Mouse (Mus musculus): ENCODE measurements around the gene Bicra.

Bicra gene

GRCm38 (mm10) chr7:16047338-16048146, at the start of gene Bicra:
Gene Bicra (minus strand): TSS chr7:16047921.
- peak; percentile 91 for DNase-seq (ENCODE audit: low read depth, low spot score)

- no peak for DNase-seq (ENCODE audit: low read depth, low spot score)
Measured at GRCm38 (mm10) chr7:16094592-16094991, 46.9 kb upstream of the Bicra start.

DNA sequence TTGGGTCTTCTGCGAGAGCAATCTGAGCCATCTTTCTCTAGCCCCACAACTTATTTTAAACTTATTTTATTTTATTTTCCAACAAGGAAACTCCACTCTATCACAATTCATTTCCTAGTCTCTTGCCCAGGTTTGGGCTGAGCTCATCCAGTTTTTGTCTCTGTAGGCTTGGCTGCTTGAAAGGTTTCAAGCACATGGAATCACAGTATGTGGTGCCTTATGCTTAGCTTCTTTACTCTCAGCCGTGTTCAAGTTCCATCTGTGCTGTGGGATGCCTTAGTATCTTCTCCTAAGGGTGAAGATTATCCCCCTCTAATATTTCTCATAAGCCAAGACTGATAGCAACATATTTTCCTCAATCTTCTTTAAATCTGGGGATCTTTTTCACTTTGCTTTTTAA, 39.9 kb upstream of the Bicra start:
- DNase-seq (ENCODE audit: low read depth, low spot score): peak; percentile 88

- DNase-seq (ENCODE audit: low read depth, low spot score): no peak
Measured at GRCm38 (mm10) chr7:16083361-16083760, 35.6 kb upstream of the Bicra start.

GRCm38 (mm10) chr7:16080581-16080980, 32.9 kb upstream of the Bicra start:
- no peak for DNase-seq (ENCODE audit: low read depth, low spot score)

DNA sequence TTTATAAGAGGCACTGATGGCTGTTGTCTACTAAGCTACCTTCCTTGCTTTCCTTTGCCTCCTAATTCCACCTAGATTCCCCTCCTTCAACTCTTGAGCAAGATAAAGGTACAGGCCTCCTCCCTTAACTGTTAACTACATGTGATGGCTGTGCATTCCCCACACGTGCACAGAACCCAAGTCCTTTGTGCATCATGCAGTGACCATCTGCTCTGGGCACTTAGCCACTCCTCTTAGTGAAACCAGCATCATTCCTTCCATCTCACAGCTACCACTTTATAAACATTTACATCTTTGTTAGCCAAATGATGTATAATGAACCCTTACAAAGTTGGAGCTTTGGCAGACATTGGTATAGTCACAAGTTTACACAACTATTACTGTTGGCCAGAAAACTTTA, 32.2 kb upstream of the Bicra start:
- peak; percentile 39 for DNase-seq (ENCODE audit: low read depth, low spot score)

DNA sequence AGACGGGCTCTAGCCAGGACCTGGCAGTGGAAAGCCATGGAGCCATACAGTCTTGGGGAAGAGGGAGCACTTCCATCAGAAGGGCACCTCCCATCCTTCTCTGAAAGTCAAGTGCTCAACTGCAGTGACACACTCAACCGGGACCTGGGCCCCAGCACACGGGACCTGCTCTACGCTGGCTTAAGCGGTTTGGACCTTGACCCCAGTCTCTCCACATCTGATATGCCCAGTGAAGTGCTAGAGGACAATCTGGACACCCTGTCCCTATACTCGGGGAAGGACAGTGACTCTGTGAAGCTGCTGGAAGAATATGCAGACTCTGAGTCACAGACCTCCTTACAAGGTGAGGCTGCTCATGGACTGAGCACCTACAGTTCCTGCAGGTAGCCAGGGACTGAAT, 24.2 kb upstream of the Bicra start:
- DNase-seq (ENCODE audit: low read depth, low spot score): no peak

GRCm38 (mm10) chr7:16070846-16071245, 23.1 kb upstream of the Bicra start:
- no peak for DNase-seq (ENCODE audit: low read depth, low spot score)

DNA sequence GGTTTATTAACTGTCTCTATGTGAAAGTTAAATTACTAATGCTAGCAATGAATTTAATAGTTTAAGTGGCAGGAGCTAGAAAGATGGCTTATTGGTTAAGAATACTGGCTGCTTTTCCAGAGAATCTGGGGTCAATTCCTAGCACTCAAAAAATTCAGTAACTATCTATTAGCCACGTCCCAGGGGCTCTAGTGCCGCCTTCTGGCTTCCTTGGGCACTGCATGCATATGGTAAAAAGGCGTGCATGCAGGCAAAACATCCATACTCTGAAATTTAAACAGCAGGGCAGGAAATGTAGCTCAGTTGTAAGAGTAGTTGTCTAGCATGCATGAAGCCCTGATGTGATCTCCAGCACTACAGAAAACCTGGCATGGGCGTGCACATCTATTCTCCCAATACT, 15.8 kb upstream of the Bicra start:
- no peak for DNase-seq (ENCODE audit: low read depth, low spot score)

- DNase-seq (ENCODE audit: low read depth, low spot score): no peak
Measured at GRCm38 (mm10) chr7:16062099-16062420, 14.3 kb upstream of the Bicra start.

DNA sequence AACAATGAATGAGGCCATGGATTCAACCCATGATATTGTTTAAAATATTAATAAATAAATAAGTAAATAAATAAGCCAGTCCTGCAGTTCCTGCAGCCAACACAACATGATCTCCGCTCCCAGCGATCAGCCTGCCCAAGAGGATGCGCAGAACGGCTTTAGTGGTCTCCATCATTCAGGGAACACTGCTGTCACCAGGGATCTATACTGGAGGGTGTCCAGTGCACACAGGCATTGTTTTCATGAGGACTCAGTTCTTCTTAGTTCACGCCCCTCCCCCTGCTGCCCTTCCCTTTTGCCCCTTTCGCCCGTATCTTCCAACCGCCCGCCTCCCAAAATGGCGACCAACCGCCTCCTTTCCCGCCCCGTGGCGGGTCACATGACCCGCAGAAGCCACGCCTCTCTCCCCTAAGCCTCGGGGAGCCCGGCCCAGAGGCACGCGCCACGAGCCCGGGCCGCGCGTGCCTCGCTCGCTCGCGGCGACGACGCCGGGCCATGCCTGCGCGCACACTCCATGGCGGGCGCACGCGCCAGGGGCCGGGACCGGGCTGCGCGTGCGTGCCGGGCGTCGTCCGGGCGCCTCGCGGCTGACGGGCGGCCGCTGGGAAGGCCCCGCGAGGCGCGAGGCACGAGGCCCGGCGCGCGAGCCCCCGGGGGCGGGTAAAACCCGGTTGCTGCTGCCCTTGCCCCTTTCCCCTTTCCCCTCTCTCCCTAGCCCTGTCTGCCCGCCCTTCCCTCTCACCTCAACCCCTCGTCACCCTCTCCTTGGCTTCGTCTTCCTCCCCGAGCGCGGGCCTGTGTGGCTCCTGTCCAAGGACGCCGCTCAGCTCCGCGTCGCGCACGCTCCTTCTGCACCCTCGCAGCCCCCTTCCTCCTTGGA, 13.7 kb upstream of the Bicra start, which contains the start of gene Zfp541:
Gene Zfp541, plus strand, starts transcription at position 596 of the 880 bp plus-strand sequence.
- peak; percentile 24 for DNase-seq (ENCODE audit: low read depth, low spot score)

GRCm38 (mm10) chr7:16057136-16057534, 9.4 kb upstream of the Bicra start:
- no peak for DNase-seq (ENCODE audit: low read depth, low spot score)

DNA sequence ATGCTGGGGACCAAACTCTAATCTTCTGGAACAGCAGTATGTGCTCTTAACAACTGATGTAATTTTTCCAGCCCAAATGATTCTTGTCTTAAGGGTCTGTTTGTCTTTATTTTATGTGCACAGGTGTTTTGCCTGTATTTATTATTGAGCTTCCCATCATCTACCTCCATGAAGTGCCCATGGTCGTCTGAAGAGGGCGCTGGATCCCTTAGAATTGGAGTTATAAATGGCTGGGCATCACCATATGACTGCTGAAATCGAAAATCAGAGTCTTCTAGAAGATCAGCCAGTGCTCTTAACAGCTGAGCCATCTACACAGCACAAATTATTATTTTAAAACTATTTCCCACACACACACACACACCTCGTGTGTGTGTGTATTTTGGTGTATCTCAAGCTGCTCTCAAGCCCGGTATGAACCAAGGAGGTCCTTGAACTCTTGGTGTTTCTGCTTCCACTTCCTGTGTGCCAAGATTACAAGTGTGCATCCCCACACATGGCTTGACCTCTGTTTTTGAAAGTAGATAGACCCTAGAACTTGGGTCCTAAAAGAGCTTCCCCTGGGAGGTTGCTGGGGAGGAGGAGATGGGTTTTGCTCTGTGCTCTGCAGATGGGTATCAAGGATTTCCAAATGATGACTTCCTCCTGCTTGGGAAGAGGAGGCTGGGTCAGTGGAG, 8.9 kb upstream of the Bicra start:
- peak; percentile 87 for DNase-seq (ENCODE audit: low read depth, low spot score)

- no peak for DNase-seq (ENCODE audit: low read depth, low spot score)
Measured at GRCm38 (mm10) chr7:16055665-16056064, 7.9 kb upstream of the Bicra start.

- DNase-seq (ENCODE audit: low read depth, low spot score): no peak
Measured at GRCm38 (mm10) chr7:16054966-16055365, 7.2 kb upstream of the Bicra start.

DNA sequence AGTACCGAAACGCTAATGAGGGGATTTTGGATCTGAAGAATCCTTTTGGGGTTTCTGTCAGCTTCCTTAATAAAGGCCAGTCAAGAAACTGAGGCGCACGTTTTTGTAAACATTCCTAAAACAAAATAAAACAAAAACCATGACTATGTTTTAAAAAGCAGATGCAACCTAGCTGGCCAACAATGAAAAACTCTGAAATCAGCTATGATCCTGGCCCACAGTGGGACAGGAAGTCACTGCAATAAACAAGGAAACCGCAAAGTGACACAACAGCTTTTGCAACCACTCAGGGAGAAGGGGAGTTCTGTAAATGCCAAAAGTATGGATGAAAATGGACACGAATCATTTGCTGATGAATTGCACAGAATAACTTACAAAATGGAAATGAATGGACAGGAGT, 5.4 kb upstream of the Bicra start:
- DNase-seq (ENCODE audit: low read depth, low spot score): no peak

DNA sequence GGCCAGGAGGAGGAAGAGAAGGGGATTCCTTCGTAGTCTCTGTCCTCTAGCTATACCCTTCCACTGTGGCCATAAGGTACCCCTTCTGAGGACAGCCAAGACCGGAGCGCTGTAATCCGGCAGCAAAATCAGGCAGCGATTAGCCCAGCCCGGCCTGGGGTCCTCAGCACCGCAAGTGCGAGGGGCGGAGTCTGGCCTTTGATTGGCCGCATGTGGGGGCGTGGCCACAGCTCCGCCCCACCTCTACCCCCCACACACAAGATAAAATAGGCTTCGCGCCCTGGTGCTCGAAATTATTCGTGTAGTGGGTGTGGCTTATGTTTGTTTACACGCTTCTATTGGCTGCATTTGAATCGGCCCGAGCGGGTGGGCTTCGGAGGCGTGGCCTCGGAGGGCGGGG, 5.0 kb upstream of the Bicra start:
- peak; percentile 97 for DNase-seq (ENCODE audit: low read depth, low spot score)

DNA sequence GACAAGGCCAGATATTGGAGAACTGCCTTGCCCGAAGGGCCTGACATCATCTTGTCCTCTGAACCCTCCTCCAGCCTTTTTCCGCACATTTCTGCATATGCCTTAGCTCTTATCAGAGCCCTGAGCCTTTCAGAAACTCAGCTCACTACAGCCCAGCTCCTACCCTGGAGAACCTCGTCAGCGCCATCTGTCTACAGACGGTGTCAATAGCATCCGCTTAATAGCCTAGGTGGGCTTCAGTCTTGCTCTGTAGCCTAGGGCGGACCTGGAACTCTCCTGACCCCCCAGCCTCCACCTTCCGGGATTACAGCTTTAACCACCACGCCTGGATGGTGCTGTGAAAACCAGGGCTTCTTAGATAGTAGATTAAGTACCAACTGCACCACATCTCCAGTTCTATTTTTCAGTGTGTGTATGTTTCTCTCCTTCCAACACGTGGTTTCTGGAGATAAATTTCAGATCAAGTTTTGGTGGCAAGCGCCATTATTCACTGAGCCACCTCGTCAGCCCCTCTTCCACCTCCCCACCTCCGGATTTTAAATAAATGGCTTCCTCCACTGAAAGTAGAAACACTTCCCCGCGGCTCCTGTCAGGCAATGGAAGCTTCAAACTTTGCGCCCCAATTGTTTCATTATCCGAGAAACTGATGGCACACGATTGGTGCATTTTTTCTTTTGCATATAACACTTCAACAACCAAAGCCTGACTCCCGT, 4.3 kb upstream of the Bicra start:
- peak; percentile 91 for DNase-seq (ENCODE audit: low read depth, low spot score)

- no peak for DNase-seq (ENCODE audit: low read depth, low spot score)
Measured at GRCm38 (mm10) chr7:16050600-16050999, 2.9 kb upstream of the Bicra start.

GRCm38 (mm10) chr7:16049576-16049915, 1.8 kb upstream of the Bicra start:
- DNase-seq (ENCODE audit: low read depth, low spot score): no peak

GRCm38 (mm10) chr7:16048675-16049575, 1.2 kb upstream of the Bicra start:
- DNase-seq (ENCODE audit: low read depth, low spot score): peak; percentile 53
